Mouse (Mus musculus) thymus, postnatal 10 days (tissue): ENCODE data around the gene Hs6st3.

Source experiments
- DNase-seq, 2 experiments: peaks; one replicate each; pipeline ENCODE4 v3.0.0; 2021; ENCODE audit warnings: low spot score in 2 of 2

The Hs6st3 gene

DNA sequence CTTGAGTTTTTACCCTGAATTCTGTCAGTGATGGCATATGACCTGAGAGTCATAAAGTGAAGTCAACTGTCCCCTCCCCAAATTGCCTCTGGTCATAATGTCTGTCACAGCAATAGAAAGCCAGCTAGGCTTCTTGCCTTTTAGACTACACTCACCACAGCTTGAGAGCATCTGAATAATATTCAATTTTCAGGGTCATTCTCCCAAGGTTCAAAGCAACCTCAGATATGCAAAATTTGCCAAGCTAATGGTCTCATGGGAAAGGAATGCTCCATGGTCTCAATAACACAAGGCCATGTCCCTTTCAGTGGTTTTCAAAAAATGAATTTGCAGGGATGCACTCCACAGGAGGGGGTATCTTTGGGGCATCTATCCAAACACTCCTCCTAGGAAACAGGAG is 764.3 kb downstream of the Hs6st3 start:
- no peak for DNase-seq

DNA sequence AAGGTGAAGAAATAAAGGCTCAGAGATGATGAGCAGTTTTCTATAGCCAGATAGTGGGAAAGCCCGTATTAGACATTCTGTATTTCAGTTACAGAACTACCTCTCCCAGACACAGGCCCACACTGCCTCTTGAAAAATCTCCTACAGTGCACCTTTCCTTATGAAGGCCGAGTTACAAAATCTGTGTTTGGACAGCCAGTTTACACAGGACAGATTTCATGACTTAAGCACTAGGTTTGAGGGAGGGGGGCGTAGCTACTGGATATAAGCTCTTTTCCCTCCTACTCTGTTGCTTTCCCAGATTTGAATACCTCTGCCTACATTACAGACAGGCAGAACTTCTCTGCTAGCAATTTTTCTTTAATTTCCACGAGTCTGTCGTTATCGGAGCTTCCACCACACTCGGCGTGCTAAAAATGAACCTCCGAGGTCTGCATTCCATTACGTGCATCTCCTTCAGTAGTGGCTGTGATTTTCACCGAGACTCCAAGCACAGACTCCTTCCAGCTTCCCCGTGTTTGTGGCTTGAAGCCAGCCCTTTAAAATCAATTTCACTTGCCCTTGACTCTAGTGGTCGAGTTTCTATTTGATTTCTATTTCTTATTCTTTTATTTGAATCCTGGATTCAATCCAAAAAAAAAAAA is 770.0 kb downstream of the Hs6st3 start:
- DNase-seq = no peak

DNA sequence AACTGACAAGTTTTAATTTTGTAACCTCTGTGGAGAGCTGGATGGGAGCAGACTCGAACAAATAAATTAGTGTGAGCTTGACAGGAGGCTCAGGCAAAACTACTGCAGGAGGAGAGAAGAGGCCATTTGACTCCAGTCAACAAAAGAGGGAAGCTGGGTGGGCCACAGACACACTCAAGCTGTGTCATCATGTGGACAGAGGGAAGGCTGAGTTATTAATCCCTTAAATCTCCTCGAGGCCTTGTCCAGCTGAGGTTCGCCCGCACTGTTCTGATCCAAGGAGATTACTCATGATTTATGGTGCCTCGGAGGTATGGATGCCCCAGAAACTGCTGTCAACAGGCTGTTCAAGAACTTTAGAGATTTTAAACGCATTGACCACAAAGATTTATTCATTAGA is 776.4 kb downstream of the Hs6st3 start:
- no peak for DNase-seq

DNA sequence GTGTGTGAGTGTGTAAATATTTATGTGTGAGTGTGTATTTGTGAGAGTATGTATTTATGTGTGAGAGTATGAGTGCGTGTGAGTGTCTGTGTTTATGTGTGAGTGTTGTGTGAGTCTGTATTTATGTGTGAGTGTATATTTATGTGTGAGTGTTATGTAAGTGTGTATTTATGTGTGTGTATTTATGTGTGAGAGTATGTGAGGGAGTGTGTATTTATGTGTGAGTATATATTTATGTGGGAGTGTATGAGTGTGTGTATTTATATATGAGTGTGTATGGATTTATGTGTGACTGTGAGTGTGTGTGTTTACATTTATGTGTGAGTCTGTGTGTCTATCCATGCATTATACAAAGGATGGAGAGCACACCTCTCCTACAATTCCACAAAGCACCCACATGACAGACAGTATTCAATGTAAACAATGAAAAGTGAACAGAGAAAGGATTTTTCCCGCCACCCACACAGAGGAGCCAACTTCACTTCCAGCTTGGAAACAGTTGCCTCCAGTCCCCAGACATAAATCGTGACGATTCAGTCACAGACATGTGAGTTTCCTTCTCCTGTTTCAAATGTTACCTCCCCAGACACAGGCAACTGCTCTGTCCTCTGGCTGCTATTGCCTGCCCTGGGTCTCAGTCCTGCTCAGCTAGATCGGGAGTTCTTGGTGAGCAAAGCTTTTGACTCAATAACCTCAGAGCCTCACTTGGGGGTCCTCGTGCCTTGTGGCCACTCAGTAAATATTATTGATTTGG is 780.3 kb downstream of the Hs6st3 start:
- DNase-seq = no peak

DNA sequence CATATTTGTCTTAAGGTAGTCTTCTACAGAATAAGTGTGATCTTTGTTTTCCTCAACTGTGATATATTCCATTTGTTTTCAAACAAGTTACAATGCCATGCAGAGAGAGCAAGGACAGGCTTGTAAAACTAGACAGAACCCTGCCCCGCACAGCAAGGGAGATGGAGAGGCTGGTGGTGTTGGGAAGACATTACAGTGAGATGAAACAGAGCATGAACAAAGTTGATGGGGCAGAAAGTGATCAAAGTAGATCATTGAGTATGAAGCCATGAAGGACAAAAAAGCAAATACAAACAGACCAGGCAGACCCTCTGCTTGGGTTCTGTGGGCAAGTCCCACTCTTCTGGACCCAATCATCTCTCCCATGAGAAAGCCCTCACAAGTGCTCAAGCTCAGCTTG is 781.0 kb downstream of the Hs6st3 start:
- DNase-seq = no peak
